Mouse (Mus musculus) heart, postnatal 4 days (tissue): Measurements from ENCODE around the gene Stxbp5. TPM values are rescaled to one million over a fixed set of nuclear protein-coding genes. Genes with fewer than 3 reads are reported as not detected.

Experiments used
- DNase-seq: peaks from one replicate; pipeline ENCODE4 v3.0.0; 2021
- total RNA-seq, 2 experiments: library from RNA; stranded (reverse); gene quantifications; 2 replicates each; pipeline ENCODE4 v1.2.3; 2021

The Stxbp5 gene
- total RNA-seq, 2 experiments from 2014 or later: 13.7 to 15.3 TPM

GRCm38 (mm10) chr10:9754893-9755541, 145.9 kb downstream of the Stxbp5 start:
- peak; percentile 84 for DNase-seq

DNA sequence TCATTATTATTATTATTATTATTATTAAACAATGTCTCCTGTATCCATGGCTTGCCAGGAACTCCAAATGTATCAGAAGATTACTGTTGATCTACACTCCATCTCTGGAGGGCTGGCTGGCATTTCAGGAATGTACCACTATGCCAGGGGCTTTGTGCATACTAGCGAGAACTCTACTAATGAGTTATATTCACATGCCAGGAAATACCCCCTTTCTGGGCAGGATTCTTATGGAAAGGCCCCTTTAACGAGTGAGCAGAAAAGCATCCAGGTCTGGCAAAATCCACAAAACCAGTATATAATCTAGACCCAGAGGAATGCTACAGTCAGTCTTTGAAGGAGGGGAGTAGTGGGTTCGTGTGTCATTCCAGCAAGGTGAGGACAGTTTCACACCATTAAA, 167.0 kb downstream of the Stxbp5 start:
- no peak for DNase-seq

GRCm38 (mm10) chr10:9732065-9732749, 168.7 kb downstream of the Stxbp5 start:
- DNase-seq: no peak

DNA sequence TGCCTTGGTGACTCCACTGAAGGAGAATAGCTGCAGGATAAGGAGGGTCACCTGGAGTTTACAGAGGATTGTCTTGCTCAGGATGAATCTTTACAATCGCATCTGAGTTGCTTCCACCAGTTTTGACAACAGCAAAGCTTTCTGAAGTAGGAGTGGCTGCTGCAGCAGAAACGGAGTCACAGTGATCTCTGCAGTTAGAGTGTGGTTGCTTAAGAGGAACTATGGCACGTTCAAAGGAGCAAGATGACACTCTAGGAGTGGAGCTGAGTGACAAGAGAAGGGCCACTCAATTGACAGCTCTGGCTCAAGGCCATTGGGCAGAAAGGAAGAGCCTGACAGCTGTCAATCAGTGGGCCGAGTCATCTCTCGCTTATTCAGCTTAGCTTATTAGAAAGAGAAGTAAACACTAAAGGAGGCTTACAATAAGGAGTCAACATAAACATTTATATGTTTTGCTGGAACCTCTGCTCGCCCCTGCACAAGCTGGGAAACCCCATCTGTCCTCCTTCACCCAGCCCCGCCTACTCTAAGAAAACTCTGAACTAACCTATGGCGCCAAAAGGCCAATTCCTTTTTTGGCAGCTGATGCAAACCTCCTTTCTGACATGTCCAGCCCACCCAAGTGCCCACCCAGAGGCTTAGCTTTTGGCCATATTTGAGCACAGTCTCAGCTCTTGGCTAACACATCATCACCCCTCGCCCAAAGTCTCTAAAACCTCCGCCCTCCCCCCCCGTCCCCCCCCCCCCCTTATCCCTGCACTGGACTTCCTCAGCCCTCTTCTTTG, 178.2 kb downstream of the Stxbp5 start:
- no peak for DNase-seq

GRCm38 (mm10) chr10:9720027-9720426, 180.9 kb downstream of the Stxbp5 start:
- DNase-seq: no peak

GRCm38 (mm10) chr10:9718086-9718485, 182.8 kb downstream of the Stxbp5 start:
- DNase-seq: no peak

Other genes with a start within 250 kb of the Stxbp5 start
- 10 to 100 TPM; 14.3 to 14.7 TPM for gene Samd5, start 225.9 kb downstream of the Stxbp5 start, total RNA-seq